Mouse (Mus musculus) small intestine, adult 2 months (tissue): ENCODE results near the gene Vps18. TPM values are rescaled to one million over a fixed set of nuclear protein-coding genes. Genes with fewer than 3 reads are reported as not detected.
A peak's percentile ranks its signal among the peaks of the same experiment; 100 is the strongest.

ENCODE experiments used
- H3K27ac ChIP-seq: fragments of 200-500 bp; 2 replicates; pipeline ENCODE4 v1.5.1; 2012; ENCODE audit warnings: low read depth, low read length, control low read depth, inconsistent platforms; ENCODE audit not compliant: insufficient read depth
- H3K27me3 ChIP-seq: fragments of 200-500 bp; 2 replicates; pipeline ENCODE4 v1.6.1; 2012; ENCODE audit warnings: mild to moderate bottlenecking, moderate library complexity, low read length, inconsistent platforms; ENCODE audit not compliant: control insufficient read depth, insufficient read depth
- H3K36me3 ChIP-seq: fragments of 200-500 bp; 2 replicates; pipeline ENCODE4 v1.6.1; 2012; ENCODE audit warnings: mild to moderate bottlenecking, low read length, control low read depth, inconsistent platforms; ENCODE audit not compliant: control insufficient read depth, insufficient read depth
- H3K4me1 ChIP-seq: fragments of 200-500 bp; 2 replicates; pipeline ENCODE4 v1.6.1; 2012; ENCODE audit warnings: low read length, inconsistent platforms, mixed read lengths; ENCODE audit not compliant: control insufficient read depth, insufficient read depth, insufficient read length
- H3K4me3 ChIP-seq: fragments of 200-500 bp; 2 replicates; pipeline ENCODE4 v1.5.1; 2012; ENCODE audit warnings: low read depth, mild to moderate bottlenecking, control low read depth, inconsistent platforms, low read length, moderate library complexity
- CTCF ChIP-seq: fragments of 200-500 bp; IDR thresholded peaks from 2 replicates; pipeline ENCODE4 v1.5.1; 2012; ENCODE audit warnings: low read depth, mild to moderate bottlenecking, control low read depth, inconsistent platforms, low read length, moderate library complexity, mixed read lengths; ENCODE audit not compliant: insufficient replicate concordance, insufficient read length; ENCODE audit errors: extremely low read depth
- POLR2A ChIP-seq: fragments of 200-500 bp; IDR thresholded peaks from 2 replicates; pipeline ENCODE4 v1.6.1; 2012; ENCODE audit warnings: low read depth, mild to moderate bottlenecking, control low read depth, inconsistent platforms, low read length, moderate library complexity
- WGBS: fragments of 180-500 bp; shearing (Covaris S2); methylation state at CpG from one replicate; pipeline ENCODE4 v1.1.7; 2018; 5-methylcytosine and 5-hydroxymethylcytosine counted together
- polyA plus RNA-seq: library from polyadenylated mRNA; depleted of rRNA; stranded (reverse); fragments of >200 nt; gene quantifications from 2 replicates; pipeline ENCODE4 v1.2.3, GENCODE M21; 2012; rRNA removed

Vps18 gene
- polyA plus RNA-seq, 1 experiment = 22.9 TPM

DNA sequence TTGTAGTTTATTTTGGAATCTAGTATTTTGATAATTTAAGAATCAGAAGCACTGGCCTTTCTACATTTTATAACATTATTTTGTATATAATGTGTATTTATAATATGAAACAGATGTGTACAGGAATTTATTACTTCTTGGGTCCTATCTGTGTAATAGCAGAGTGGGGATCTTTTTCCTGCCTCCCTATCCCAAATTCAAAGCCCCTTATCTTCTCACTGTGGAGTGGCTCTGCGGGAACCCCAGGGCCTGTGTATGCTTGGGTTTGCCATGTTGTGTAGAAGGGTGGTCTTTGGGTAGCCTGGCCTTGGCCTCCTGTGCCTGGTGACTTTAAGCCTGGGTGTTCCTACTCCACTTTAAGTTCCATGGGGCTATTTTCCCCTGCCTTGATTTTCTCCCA, 47.0 kb downstream of the Vps18 start:
- Histone ChIP-seq H3K36me3 (peaks cover 21% of the 10 kb centered on the region), H3K27me3 (no peaks in the 10 kb centered on the region), H3K4me1 (peaks cover 3% of the 10 kb centered on the region), H3K4me3 (no peak overlapping the region), H3K27ac (0 out of 2 replicates have a peak overlapping the region, but pooled peaks have one; percentile 51)
- TF ChIP-seq POLR2A = no peak
- TF ChIP-seq CTCF = no peak
- 93% methylated on average over 1 of the region's 1 CpGs for whole genome bisulfite sequencing

DNA sequence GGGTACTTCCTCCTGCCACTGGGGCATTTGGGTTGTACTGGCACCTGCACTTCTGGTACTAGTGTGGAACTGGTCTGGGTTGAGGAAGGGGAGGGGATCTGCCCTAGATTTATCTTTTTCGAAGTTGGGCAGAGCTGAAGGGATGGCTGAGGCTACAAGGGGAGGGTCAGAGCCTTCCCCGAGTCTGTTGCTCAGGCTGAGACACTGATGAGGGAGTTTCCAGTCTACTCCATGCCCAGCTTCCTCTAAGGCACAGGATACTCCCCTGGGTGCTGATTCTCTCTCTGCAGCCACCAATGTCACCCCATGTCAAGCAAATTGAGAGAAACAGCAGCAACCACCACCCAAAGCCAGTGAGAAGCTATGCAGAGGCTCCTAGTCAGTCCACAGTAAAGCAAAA, 47.5 kb downstream of the Vps18 start:
- WGBS = 65% methylated on average over 2 of the region's 2 CpGs
- H3K27ac ChIP-seq = peak overlapping the region; percentile 51
- H3K27me3 ChIP-seq = no peaks in the 10 kb centered on the region
- H3K4me3 ChIP-seq = no peak overlapping the region
- no peak for TF ChIP-seq CTCF
- TF ChIP-seq POLR2A = no peak
- peaks cover 3% of the 10 kb centered on the region for H3K4me1 ChIP-seq
- peaks cover 16% of the 10 kb centered on the region; the same call in 1 of the 2 replicates for H3K36me3 ChIP-seq

DNA sequence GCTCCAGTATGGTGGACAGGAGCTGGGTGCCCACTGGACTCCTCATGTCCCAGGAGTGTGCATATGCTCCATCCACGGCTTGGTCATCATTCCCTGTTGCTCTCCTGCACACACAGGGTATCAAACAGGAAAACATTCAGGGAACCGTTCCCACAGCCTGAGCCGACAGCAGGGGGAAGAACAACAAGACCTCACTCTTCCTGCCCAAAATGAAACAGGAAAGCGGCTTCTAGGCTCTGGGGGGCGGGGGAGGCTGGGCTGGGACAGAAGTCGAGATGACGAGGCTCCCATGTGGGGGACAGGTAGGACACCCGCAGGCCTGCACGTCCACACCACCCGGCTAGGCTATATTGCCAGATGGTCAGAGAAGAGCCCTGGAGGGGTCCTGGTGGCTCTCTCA, 47.9 kb downstream of the Vps18 start:
- Histone ChIP-seq H3K4me1 (peaks cover 3% of the 10 kb centered on the region), H3K27ac (peak overlapping the region; percentile 51), H3K36me3 (peaks cover 13% of the 10 kb centered on the region; the same call in 1 of the 2 replicates), H3K4me3 (no peak overlapping the region), H3K27me3 (no peaks in the 10 kb centered on the region)
- TF ChIP-seq CTCF = no peak
- no peak for TF ChIP-seq POLR2A
- WGBS = 81% methylated on average over 10 of the region's 10 CpGs

DNA sequence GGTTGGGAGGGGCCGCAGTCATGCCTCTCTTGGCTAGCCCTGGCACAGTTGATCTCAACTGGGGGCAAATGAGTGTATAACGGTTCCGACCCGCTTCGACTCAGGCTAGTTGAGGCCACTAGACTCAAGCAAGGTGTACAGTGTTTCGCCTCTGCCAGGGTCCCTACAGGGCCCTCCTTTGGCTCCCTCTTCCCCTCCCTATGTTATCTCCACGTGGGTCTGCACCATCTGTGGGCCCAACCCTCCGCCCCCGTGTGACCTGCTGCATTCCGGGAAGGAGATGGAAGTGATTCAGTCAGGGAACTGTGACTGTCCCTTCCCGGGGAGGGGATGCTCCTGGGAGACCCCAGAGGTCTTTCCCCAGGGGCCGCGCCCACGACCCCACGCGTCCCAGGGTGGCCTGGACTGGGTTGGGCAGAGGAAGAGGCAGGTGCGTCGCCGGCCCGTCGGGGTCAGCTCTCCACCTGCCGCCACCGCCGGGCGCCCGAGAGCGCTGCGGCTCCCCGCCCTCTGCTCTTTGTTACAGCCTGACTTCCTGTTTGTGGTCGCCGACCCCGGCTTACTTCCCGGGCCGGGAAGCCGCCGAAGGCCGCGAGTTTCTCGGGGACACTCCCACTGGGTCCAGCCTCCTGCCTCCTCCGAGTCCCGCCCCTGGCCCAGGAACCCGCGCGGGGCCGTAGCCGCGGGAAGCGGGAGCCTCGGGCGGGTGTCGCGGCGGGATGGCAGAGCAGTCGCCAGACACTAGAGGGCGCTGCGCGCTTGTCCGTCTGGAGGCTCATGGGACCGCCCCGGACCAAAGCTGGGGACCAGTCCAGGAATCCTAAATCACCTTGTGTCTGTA, 49.1 kb downstream of the Vps18 start:
- TF ChIP-seq CTCF (peak; percentile 93), POLR2A (no peak)
- Histone ChIP-seq H3K27ac (peak overlapping the region; percentile 36), H3K27me3 (no peaks in the 10 kb centered on the region), H3K4me1 (peaks cover 3% of the 10 kb centered on the region), H3K36me3 (peaks cover 6% of the 10 kb centered on the region; the same call in 1 of the 2 replicates), H3K4me3 (peak overlapping the region; percentile 68)
- 7% methylated on average over 60 of the region's 60 CpGs for WGBS

DNA sequence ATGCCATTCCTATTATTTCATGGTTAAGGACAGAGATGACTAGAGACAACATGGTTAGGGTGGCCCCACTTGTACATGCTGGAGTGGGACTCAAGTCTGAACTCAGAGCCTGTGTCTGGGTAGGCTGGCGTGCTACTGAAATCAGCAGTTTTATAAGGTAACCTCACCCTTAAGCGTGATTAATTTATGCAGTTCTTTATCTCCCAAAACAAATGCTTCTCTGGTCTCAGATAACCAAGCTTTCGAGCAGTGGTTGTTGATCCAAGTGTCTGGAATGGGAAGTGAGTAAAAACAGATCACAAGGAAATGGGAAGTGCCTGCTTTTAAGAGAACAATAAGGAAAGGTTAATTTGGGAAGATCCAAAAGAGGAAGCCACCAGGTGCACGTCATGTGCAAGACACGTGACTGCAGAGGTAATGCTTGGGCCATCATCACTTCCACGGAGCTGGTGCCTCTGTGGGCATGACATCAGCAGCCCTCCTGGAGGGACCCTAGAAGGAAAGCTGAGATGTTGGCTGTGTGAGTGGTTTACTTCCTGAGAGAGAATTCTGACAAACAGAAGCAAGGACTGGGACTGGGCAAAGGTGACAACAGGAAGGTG, 56.1 kb downstream of the Vps18 start:
- no peaks in the 10 kb centered on the region for H3K36me3 ChIP-seq
- no peaks in the 10 kb centered on the region for H3K27me3 ChIP-seq
- peaks cover 3% of the 10 kb centered on the region; the same call in 1 of the 2 replicates for H3K4me1 ChIP-seq
- 14% methylated on average over 6 of the region's 6 CpGs for WGBS
- no peak overlapping the region for H3K27ac ChIP-seq
- TF ChIP-seq POLR2A = no peak
- no peak for TF ChIP-seq CTCF
- H3K4me3 ChIP-seq = no peak overlapping the region

Other genes starting within 250 kb of the Vps18 start
- 0.11 and 0.15 TPM in 2 replicates for gene Knl1, start 241.6 kb upstream of the Vps18 start, polyA plus RNA-seq
- gene Rad51, start 175.9 kb upstream of the Vps18 start, polyA plus RNA-seq = 4.6 and 8.7 TPM in 2 replicates
- 26.2 and 57.3 TPM in 2 replicates for gene Rmdn3, start 131.7 kb upstream of the Vps18 start, polyA plus RNA-seq
- 35.0 and 107 TPM in 2 replicates for gene Gchfr, start 121.0 kb upstream of the Vps18 start, polyA plus RNA-seq
- 0.03 and 0.04 TPM in 2 replicates for gene Gm14137, start 114.2 kb upstream of the Vps18 start, polyA plus RNA-seq
- gene Zfyve19, start 80.1 kb upstream of the Vps18 start, polyA plus RNA-seq = 20.2 and 46.7 TPM in 2 replicates
- 1.5 and 2.9 TPM in 2 replicates for gene Dnajc17, start 79.9 kb upstream of the Vps18 start, polyA plus RNA-seq
- 124 and 296 TPM in 2 replicates for gene Ppp1r14d, start 58.8 kb upstream of the Vps18 start, polyA plus RNA-seq
- 139 and 367 TPM in 2 replicates for gene Spint1, start 51.4 kb upstream of the Vps18 start, polyA plus RNA-seq
- 2.1 and 3.0 TPM in 2 replicates for gene Rhov, start 17.5 kb upstream of the Vps18 start, polyA plus RNA-seq
- gene Dll4, start 37.0 kb downstream of the Vps18 start, polyA plus RNA-seq = 9.8 and 22.1 TPM in 2 replicates
- gene Chac1, start 62.5 kb downstream of the Vps18 start, polyA plus RNA-seq = 5.8 and 6.9 TPM in 2 replicates
- 2.1 and 4.6 TPM in 2 replicates for gene Ino80, start 188.9 kb downstream of the Vps18 start, polyA plus RNA-seq